Mouse (Mus musculus) erythroblast, embryonic 14.5 days (primary cell): ENCODE data around the gene Vps37b.

Experiments
- GATA1 ChIP-seq: IDR thresholded peaks from 2 replicates; pipeline ENCODE4 v1.6.1; 2012; ENCODE audit warnings: low read length, inconsistent platforms, mixed read lengths
- TAL1 ChIP-seq: IDR thresholded peaks from 3 replicates; pipeline ENCODE4 v1.6.1; 2012; ENCODE audit warnings: low read length, inconsistent platforms, mixed read lengths

- no peak for TF ChIP-seq GATA1
- no peak for TF ChIP-seq TAL1
Observed at GRCm38 (mm10) chr5:124069657-124070056, 37.6 kb upstream of the Vps37b start.
